ENCODE assay signal across 17 mouse cellular contexts in the genomic region with DNA sequence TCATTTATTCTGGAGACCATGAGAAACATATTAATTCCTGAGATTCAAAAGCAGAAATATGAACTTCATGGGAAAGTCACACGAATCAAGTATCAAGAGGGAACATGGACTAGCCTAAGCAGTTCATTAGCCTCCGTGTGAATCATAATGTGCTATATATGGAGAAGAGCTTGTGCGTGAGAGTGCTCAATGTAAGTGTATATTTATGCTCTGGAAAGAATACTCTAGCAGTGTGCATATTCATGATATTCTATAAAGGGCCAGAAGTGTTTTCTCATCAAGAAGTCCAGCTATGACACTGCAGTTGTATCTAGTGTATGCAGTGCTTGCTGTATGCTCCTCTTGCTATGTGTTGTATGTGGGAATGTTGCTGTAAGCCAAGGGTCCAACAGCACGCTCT.
"Had no signal": no experiment of that assay in that cellular context is flagged by ENCODE, and none has a peak within 500 bp of the region (broad histone marks: within the 10 kb centered on the region; RNA-seq: fewer than 3 reads in every experiment).

No protein-coding gene starts in this region.

- ATAC-seq: liver, embryonic 12.5 days; liver, postnatal 0 days; lung, postnatal 0 days; midbrain, embryonic 13.5 days; midbrain, embryonic 15.5 days; midbrain, embryonic 16.5 days had no signal

- DNase-seq: left cerebral cortex, postnatal 4 days; liver; liver, embryonic 13.5 days; liver, postnatal 0 days; lung, adult 18-20 months; lung, adult 2 months; lung, embryonic 14.5 days; lung, postnatal 10 days; lung, postnatal 14 days; lung, postnatal 36 days; lung, postnatal 4 days; midbrain, embryonic 14.5 days had no signal
